Mouse (Mus musculus): ENCODE measurements around the gene Cbx5.
"Not testable (repeated sequence)": the region's sequence is repeated elsewhere in the genome, so short reads cannot be mapped to it uniquely, and the experiment has no call there.

Cbx5 gene

GRCm38 (mm10) chr15:103251595-103251994 is 12.0 kb upstream of the Cbx5 start:
- no peak for DNase-seq (ENCODE audit: inconsistent age in 2 of 2, low spot score in 1 of 2)

DNA sequence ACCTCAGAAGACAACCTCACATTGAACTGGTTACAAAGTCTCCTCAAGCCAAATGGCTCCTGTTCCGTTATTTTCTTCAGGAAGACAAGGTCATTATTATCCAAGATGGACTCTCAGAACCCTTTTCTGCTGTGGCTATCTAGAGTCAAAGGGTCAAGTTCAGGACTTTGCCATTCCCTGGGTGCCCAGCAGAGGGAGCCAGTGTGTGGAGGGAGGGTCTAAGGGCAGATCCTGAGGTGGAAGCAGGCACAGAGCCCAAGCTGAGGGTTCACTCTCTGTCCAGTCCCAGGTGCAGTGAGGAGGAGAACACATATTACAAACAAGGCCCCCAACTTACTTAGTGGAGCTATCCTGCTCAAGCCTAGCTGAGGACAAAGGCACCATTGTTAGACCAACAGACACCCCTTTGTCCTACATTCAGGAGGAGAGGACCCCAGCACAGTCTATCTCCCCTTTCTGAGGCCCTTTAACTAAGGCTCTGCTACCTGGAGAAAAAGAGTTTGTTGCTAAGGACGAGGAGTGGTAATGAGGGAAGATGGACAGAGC is 10.7 kb upstream of the Cbx5 start:
- DNase-seq (ENCODE audit: inconsistent age in 2 of 2, low spot score in 1 of 2), result peak; percentile 66 to 91

- not testable (repeated sequence) for DNase-seq (ENCODE audit: inconsistent age in 2 of 2, low spot score in 1 of 2)
Measured at GRCm38 (mm10) chr15:103249511-103249910, 9.9 kb upstream of the Cbx5 start.

GRCm38 (mm10) chr15:103248401-103249313 is 9.0 kb upstream of the Cbx5 start:
- peak in 1 of 2 experiments; percentile 51 for DNase-seq (ENCODE audit: inconsistent age in 2 of 2, low spot score in 1 of 2)

GRCm38 (mm10) chr15:103247782-103248400 is 8.3 kb upstream of the Cbx5 start:
- peak in 1 of 2 experiments; percentile 22 for DNase-seq (ENCODE audit: inconsistent age in 2 of 2, low spot score in 1 of 2)

- DNase-seq (ENCODE audit: inconsistent age in 2 of 2, low spot score in 1 of 2), result peak in 1 of 2 experiments; percentile 24
Measured at GRCm38 (mm10) chr15:103247078-103247781, 7.6 kb upstream of the Cbx5 start.

- DNase-seq (ENCODE audit: inconsistent age in 2 of 2, low spot score in 1 of 2), result peak in 1 of 2 experiments; percentile 28
Measured at GRCm38 (mm10) chr15:103245616-103246015, 6.0 kb upstream of the Cbx5 start.

GRCm38 (mm10) chr15:103242885-103243284 is 3.3 kb upstream of the Cbx5 start:
- DNase-seq (ENCODE audit: inconsistent age in 2 of 2, low spot score in 1 of 2), result peak; percentile 27 to 46

DNA sequence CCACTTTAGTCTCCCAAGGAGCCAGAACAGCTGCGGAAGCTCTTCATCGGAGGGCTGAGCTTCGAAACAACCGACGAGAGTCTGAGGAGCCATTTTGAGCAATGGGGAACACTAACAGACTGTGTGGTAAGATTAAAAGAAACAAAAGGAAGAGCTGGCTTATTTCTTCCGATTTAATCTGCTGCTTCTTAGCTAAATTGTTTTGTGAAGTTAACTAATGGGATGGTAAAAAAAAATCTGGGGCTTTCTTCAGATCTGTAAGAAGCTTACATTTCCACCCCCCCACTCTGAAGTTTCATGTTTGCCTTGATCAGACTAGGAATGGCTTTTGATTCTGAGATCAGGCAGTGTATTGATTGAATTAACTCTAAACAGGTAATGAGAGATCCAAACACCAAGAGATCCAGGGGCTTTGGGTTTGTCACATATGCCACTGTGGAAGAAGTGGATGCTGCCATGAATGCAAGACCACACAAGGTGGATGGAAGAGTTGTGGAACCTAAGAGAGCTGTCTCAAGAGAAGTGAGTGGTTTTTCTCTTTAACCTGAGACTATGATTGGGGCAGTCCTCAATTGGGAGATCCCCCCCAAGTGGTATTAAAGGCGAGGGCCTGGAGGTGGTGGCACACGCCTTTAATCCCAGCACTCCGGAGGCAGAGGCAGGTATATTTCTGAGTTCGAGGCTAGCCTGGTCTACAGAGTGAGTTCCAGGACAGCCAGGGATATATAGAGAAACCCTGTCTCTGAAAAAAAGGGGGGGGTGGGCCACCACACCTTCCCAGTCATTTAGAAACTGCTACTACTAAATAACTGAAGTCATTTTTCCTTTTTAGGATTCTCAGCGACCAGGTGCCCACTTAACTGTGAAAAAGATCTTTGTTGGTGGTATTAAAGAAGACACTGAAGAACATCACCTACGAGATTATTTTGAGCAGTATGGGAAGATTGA is 1.7 kb upstream of the Cbx5 start:
- peak in 1 of 2 experiments; percentile 56 for DNase-seq (ENCODE audit: inconsistent age in 2 of 2, low spot score in 1 of 2)

DNA sequence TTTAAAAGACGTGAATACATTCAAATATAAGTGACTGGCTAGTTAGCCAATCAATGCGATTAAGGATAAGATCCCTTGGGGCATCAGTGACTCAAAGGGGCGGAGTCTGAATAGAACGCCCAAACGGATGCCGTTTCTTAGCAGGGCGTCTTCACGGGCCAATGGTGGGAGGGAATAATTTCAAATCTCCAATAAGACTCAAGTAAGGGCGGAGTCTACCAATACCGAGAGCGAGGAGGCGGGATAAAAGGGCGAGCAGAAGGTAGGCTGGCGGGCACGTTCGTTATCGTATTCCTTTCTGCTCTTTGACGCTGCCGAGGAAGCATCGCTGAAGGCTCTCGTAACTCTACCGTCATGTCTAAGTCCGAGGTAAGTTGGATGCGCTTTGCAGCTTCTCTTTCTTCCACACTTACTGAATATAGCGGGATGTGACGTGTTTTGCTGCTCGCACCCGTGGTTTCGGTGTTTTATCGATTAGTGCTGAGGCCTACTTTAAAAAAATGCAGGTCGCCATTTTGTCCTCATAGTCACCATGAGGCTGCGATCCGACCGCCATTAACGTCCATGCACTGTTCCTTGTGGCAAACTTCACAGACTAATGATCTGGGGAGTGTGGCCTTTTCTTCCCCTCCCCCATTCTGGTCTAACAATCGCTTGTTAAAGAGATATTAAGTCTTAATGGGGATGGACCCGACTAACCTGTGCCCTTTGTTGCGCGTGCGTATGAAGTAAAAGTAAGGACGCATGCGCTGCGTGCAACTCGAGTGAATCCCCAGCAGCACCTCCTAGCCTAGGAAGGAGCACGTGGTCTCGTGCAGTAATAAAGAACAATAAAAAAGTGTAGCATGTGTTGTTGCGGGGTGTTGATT is 778 bp upstream of the Cbx5 start, which contains the start of gene Hnrnpa1:
Gene Hnrnpa1 (plus strand): TSS at position 273 of the 869 bp plus-strand sequence.
- peak; percentile 94 to 96 for DNase-seq (ENCODE audit: inconsistent age in 2 of 2, low spot score in 1 of 2)

DNA sequence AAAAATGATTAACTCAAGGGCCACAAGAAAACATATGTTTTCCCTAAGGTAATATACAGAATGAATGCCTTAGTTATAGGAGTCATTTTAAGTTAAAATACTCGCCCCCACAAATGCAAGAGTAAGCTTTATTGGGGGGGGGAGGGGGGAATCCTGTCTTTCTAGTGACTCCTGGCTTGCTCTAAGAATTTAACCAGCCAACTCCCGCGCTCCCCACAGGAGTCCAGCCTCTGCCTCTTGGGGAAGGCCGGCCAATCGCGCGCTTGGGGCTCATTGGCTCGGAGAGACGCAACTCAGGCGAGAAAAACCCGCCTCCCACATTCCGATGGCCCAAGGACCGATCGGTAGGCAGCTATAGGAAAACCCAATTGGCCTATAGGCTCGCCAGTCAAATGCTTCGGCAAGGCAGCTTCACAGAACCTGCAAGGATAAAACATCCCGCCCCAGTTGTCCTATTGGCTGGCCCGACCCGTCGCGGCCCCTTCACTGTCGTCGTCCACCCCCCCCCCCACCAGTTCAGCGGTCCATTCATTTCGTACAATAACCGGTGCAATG is 409 bp downstream of the Cbx5 start:
- DNase-seq (ENCODE audit: inconsistent age in 2 of 2, low spot score in 1 of 2), result peak; percentile 93 to 96

DNA sequence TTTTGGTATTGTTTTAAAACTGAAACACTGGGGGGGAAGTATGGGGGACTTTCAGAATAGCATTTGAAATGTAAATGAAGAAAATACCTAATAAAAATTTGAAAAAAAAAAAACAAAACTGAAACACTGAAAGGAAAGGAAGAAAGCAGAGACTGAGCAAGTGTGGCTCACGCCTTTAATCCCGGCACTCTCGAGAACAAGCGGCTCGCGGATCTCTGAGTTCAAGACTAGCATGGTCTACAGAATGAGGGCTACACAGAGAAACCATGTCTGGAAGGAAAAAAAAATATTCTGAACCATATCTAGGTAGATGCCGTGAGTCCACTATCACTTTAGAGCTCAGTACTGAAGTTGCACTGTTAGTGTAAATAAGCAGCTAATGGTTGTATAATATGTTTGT is 2.3 kb downstream of the Cbx5 start:
- no peak for DNase-seq (ENCODE audit: inconsistent age in 2 of 2, low spot score in 1 of 2)

- DNase-seq (ENCODE audit: inconsistent age in 2 of 2, low spot score in 1 of 2), result no peak
Measured at GRCm38 (mm10) chr15:103233119-103233518, 6.5 kb downstream of the Cbx5 start.

DNA sequence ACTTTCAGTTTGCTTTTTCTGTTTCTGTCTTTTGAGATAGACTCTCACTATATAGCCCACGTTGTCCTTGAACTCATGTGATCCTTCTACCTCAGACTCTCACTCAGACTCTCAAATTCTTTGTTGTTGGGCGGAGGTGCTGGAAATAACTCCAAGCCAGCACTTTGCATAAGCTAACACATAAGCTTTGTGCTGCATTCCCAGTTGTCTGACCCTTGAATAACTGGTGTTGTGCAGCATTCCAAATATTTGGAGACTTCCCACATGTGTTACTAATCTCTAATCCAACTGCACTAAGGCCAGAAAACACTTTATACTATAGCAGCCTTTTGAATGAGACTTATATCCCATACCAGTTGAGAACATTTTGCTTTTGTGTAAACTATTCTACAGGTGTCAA is 10.7 kb downstream of the Cbx5 start:
- no peak for DNase-seq (ENCODE audit: inconsistent age in 2 of 2, low spot score in 1 of 2)

DNA sequence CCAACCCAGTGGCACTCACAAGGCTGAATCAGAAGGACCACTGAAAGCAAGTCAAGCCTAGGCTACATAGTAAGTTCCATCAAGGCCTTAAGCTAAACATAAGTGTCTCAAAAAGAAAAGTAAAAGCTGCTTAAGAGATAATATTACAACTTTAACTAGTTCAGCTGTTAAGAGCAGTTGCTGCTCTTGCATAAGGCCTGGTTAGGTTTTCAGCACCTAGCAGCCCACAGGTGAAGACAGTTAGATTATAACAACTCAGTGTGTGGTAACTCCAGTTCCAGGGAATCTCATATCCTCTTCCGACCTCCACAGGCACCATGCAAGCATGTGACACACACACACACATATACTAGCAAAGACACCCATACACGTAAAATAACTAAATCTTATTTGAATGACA is 12.0 kb downstream of the Cbx5 start:
- DNase-seq (ENCODE audit: inconsistent age in 2 of 2, low spot score in 1 of 2), result no peak

GRCm38 (mm10) chr15:103227022-103227421 is 12.6 kb downstream of the Cbx5 start:
- DNase-seq (ENCODE audit: inconsistent age in 2 of 2, low spot score in 1 of 2), result no peak

DNA sequence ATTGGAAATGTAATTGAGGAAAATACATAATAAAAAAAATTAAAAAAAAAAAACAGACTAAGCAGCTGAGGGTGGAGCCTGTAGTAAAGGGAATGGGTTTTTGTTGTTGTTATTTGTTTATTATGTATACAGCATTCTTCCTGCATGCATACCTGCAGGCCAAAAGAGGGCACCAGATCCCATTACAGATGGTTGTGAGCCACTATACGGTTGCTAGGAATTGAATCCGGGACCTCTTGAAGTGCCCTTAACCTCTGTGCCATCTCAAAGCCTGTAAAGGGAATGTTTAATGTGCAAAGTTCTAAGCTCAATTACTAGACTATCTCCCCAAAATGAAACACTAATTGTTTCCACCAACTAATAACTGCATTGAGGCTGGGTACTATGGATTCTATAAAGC is 15.5 kb downstream of the Cbx5 start:
- DNase-seq (ENCODE audit: inconsistent age in 2 of 2, low spot score in 1 of 2), result no peak

- DNase-seq (ENCODE audit: inconsistent age in 2 of 2, low spot score in 1 of 2), result peak; percentile 46 to 75
Measured at GRCm38 (mm10) chr15:103221386-103221785, 18.2 kb downstream of the Cbx5 start.

DNA sequence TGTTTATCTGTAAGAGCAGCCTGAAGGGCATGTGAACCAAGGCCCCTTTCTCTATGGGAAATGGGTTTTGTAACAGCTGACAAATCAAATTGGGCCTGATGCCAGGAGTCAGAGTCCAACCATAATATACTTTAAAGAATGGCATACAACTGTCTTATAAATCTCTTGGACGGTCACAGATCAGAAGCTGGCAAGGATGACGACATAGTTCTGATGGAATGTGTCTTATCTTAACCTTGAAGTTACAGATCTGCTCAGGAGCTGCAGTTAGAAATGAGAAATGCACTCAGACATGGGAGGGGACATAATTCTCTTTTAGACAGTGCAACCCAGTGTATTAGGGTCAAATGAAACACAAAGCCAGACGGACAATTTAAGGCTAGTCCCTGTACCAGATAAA is 18.8 kb downstream of the Cbx5 start:
- peak; percentile 84 to 95 for DNase-seq (ENCODE audit: inconsistent age in 2 of 2, low spot score in 1 of 2)

All from adrenal gland, adult (tissue).